Comparison of ENCODE assay signal across 8 mouse cellular contexts in genomic region chr6:52012409-52013244, GRCm38 (mm10). TPM values are rescaled to one million over a fixed set of nuclear protein-coding genes. Genes with fewer than 3 reads are reported as not detected.
DNase-seq lines count a peak whose midpoint lies in the region; ATAC-seq lines count a peak whose summit lies in the region.

Gene Skap2, minus strand, starts transcription at chr6:52012549.

- WGBS in hindbrain, embryonic 15.5 days = 1% methylated on average over 51 of the region's 51 CpGs

- no peaks in the 10 kb centered on the region for H3K9me3 ChIP-seq in hindbrain, embryonic 15.5 days

- peak within 1 kb of the TSS; percentile 79 for H3K4me2 ChIP-seq in hindbrain, embryonic 15.5 days

- peak within 1 kb of the TSS; percentile 45 for H3K9ac ChIP-seq in hindbrain, embryonic 15.5 days

- peak; percentile 99 for ATAC-seq in hindbrain, embryonic 15.5 days (ENCODE audit: low FRiP score, low read depth)

- peak; percentile 99 for DNase-seq in R1 (ENCODE audit: low read depth, low spot score)
- peak; percentile 92 to 95 for DNase-seq in cerebellum, postnatal 25 days
- peak; percentile 96 to 98 for DNase-seq in frontal cortex, postnatal 36 days (ENCODE audit: low spot score in 2 of 2)
- peak; percentile 98 for DNase-seq in left cerebral cortex, adult 11 months (ENCODE audit: low spot score)
- peak; percentile 100 for DNase-seq in lung, postnatal 4 days
- DNase-seq in retina, postnatal 7 days (ENCODE audit: low read depth, low spot score) = peak; percentile 95
- DNase-seq in urinary bladder, adult 2 months (ENCODE audit: low spot score) = peak; percentile 91

- peak within 1 kb of the TSS; percentile 54 for H3K4me3 ChIP-seq in hindbrain, embryonic 15.5 days

- H3K27me3 ChIP-seq in hindbrain, embryonic 15.5 days = peaks cover 30% of the 10 kb centered on the region

- peak within 1 kb of the TSS; percentile 75 for H3K27ac ChIP-seq in hindbrain, embryonic 15.5 days (replicated peaks)

- H3K4me1 ChIP-seq in hindbrain, embryonic 15.5 days (replicated peaks) = peaks cover 12% of the 10 kb centered on the region; the same call in 1 of the 2 replicates

- no peaks in the 10 kb centered on the region for H3K36me3 ChIP-seq in hindbrain, embryonic 15.5 days

RNA-seq across cellular contexts. Expression of gene Skap2, which starts in this region (rescaled TPM):
- polyA plus RNA-seq in hindbrain, embryonic 15.5 days (2015; fragmentation: Nextera tagmentation; extraction: Ambion mirVana) = 22.7 and 27.4 TPM in 2 replicates
- 22.6 and 26.0 TPM in 2 replicates for polyA plus RNA-seq in urinary bladder, adult 2 months (2012; rRNA removed)

Comparison
In these comparisons a context has a peak if more than half of its experiments do, and no peak if none do; other contexts are left out.
1. Peak in every context shown above with its lines: DNase-seq, ATAC-seq, H3K4me3 ChIP-seq and H3K27ac ChIP-seq.